ENCODE assay signal across 32 mouse cellular contexts in genomic region chr13:56444112-56444511, GRCm38 (mm10). TPM values are rescaled to one million over a fixed set of nuclear protein-coding genes. Genes with fewer than 3 reads are reported as not detected.
DNase-seq lines count a peak whose midpoint lies in the region; ATAC-seq and TF ChIP-seq lines count a peak whose summit lies in the region.
"Had no signal": no experiment of that assay in that cellular context is flagged by ENCODE, and none has a peak within 500 bp of the region (broad histone marks: within the 10 kb centered on the region; RNA-seq: fewer than 3 reads in every experiment).

No protein-coding gene starts in this region.

- CTCF ChIA-PET in Patski (lab: Charles Lee) = no interaction called here

- in situ Hi-C loops in Patski (cut with MboI; ENCODE audit: low pct_unique_long_range_greater_than_20kb) = no loop called here

- peak; percentile 82 for ATAC-seq in Patski
- ATAC-seq: CD4-positive, CD25-positive, alpha-beta regulatory T cell, adult 4 months; forebrain, embryonic 14.5 days; hindbrain, postnatal 0 days; inflammation-experienced regulatory T-cells, adult 6 months had no signal

- POLR2A ChIA-PET in Patski (lab: Charles Lee) = no interaction called here

- peak; percentile 64 for DNase-seq in 3134 (ENCODE audit: extremely low read depth, insufficient read length, low spot score)
- peak; percentile 39 for DNase-seq in 416B (ENCODE audit: low read depth)
- DNase-seq in Patski (ENCODE audit: low read depth, low spot score) = peak; percentile 67
- no peak for DNase-seq in urinary bladder, postnatal 10 days (ENCODE audit: low spot score)
- no peak for DNase-seq in urinary bladder, postnatal 4 days (ENCODE audit: low spot score in 2 of 2)
- DNase-seq in thymus, adult 18-20 months = no peak
- DNase-seq: adrenal gland, adult 2 months; adrenal gland, postnatal 14 days; B cell, adult 2 months; cerebellum, adult 11 months; cerebellum, adult 8-10 months; cerebellum, postnatal 10 days; cerebellum, postnatal 36 days; gastrocnemius, postnatal 25 days; heart, adult 18-20 months; heart, postnatal 10 days; heart, postnatal 36 days; kidney, adult 18-20 months had no signal

- H3K27me3 ChIP-seq in Patski = no peaks in the 10 kb centered on the region

- TF ChIP-seq CTCF in Patski (IDR thresholded peaks at IDR 0.05) = no peak

RNA-seq across cellular contexts. Expression of gene Slc25a48, which starts 6.0 kb away (rescaled TPM):
- 1.1 TPM for polyA plus RNA-seq in Patski (2021)
- polyA plus RNA-seq: CD4-positive, CD25-positive, alpha-beta regulatory T cell, adult 4 months; forebrain, embryonic 10.5 days; heart, embryonic 12.5 days; hindbrain, embryonic 13.5 days; hindbrain, postnatal 0 days; inflammation-experienced regulatory T-cells, adult 6 months; intestine, embryonic 16.5 days had no signal

RNA-seq across cellular contexts. Expression of gene Gm3045, which starts 17.7 kb away (rescaled TPM):
- polyA plus RNA-seq in Patski (2021) = not detected
- polyA plus RNA-seq: adrenal gland, adult 2 months; CD4-positive, CD25-positive, alpha-beta regulatory T cell, adult 4 months; cortical plate, adult 2 months; embryonic facial prominence, embryonic 11.5 days; embryonic facial prominence, embryonic 14.5 days; forebrain, embryonic 10.5 days; forebrain, embryonic 14.5 days; gonadal fat pad, adult 2 months; heart, embryonic 12.5 days; heart, embryonic 15.5 days; hindbrain, embryonic 10.5 days; hindbrain, embryonic 13.5 days; hindbrain, postnatal 0 days; inflammation-experienced regulatory T-cells, adult 6 months; intestine, embryonic 16.5 days had no signal

RNA-seq across cellular contexts. Expression of gene Il9, which starts 37.9 kb away (rescaled TPM):
- not detected for polyA plus RNA-seq in Patski (2021)
- polyA plus RNA-seq: adrenal gland, adult 2 months; CD4-positive, CD25-positive, alpha-beta regulatory T cell, adult 4 months; cortical plate, adult 2 months; embryonic facial prominence, embryonic 11.5 days; embryonic facial prominence, embryonic 14.5 days; forebrain, embryonic 10.5 days; forebrain, embryonic 14.5 days; gonadal fat pad, adult 2 months; heart, embryonic 12.5 days; heart, embryonic 15.5 days; hindbrain, embryonic 10.5 days; hindbrain, embryonic 13.5 days; hindbrain, postnatal 0 days; inflammation-experienced regulatory T-cells, adult 6 months; intestine, embryonic 16.5 days had no signal

Comparison
In these comparisons a context has a peak if more than half of its experiments do, and no peak if none do; other contexts are left out.
1. DNase-seq: peak in 3134 (single experiment), 416B (single experiment) and Patski (single experiment); none in urinary bladder, postnatal 10 days (single experiment), urinary bladder, postnatal 4 days (0 of 2) and thymus, adult 18-20 months (0 of 2).